Mouse (Mus musculus) heart, adult 2 months (tissue): ENCODE data around the gene Tbc1d22a. TPM values are rescaled to one million over a fixed set of nuclear protein-coding genes. Genes with fewer than 3 reads are reported as not detected.

Experiments
- DNase-seq, 2 experiments: peaks; one replicate each; pipeline ENCODE4 v3.0.0; 2021
- H3K27ac ChIP-seq: fragments of 200-600 bp; 2 replicates; pipeline ENCODE4 v1.8.1; 2022
- H3K27me3 ChIP-seq: fragments of 200-500 bp; 2 replicates; pipeline ENCODE4 v1.6.1; 2012; ENCODE audit warnings: mild to moderate bottlenecking, low read length, inconsistent platforms, mixed read lengths; ENCODE audit not compliant: control insufficient read depth, insufficient read depth
- H3K36me3 ChIP-seq: fragments of 200-500 bp; 2 replicates; pipeline ENCODE4 v1.6.1; 2012; ENCODE audit warnings: low read length, inconsistent platforms; ENCODE audit not compliant: control insufficient read depth, insufficient read depth
- H3K4me1 ChIP-seq: fragments of 200-500 bp; 2 replicates; pipeline ENCODE4 v1.6.1; 2011; ENCODE audit warnings: low read length; ENCODE audit not compliant: control insufficient read depth, insufficient read depth
- H3K4me3 ChIP-seq: fragments of 200-600 bp; 2 replicates; pipeline ENCODE4 v1.8.1; 2022
- H3K79me2 ChIP-seq: fragments of 200-500 bp; replicated peaks from 2 replicates; pipeline ENCODE4 v1.6.1; 2012; ENCODE audit warnings: mild to moderate bottlenecking, inconsistent platforms, low read length, moderate library complexity, mixed read lengths; ENCODE audit not compliant: control insufficient read depth, insufficient read depth
- H3K9ac ChIP-seq: fragments of 200-500 bp; 2 replicates; pipeline ENCODE4 v1.6.1; 2012; ENCODE audit warnings: low read depth, mild to moderate bottlenecking, control low read depth, inconsistent platforms, low read length, mixed read lengths
- CTCF ChIP-seq: fragments of 200-600 bp; IDR thresholded peaks from 2 replicates; pipeline ENCODE4 v1.8.1; 2022; ENCODE audit warnings: antibody characterized with exemption, mild to moderate bottlenecking, moderate library complexity
- EP300 ChIP-seq: fragments of 200-500 bp; IDR thresholded peaks from 2 replicates; pipeline ENCODE4 v1.6.1; 2011; ENCODE audit warnings: low read depth, low read length, control low read depth; ENCODE audit not compliant: insufficient read depth
- POLR2A ChIP-seq: fragments of 200-500 bp; IDR thresholded peaks from 2 replicates; pipeline ENCODE4 v1.6.1; 2011; ENCODE audit warnings: mild to moderate bottlenecking, low read depth, low read length, control low read depth; ENCODE audit not compliant: insufficient read depth
- WGBS: fragments of 180-500 bp; shearing (Covaris S2); methylation state at CpG from one replicate; pipeline ENCODE4 v1.1.7; 2018; 5-methylcytosine and 5-hydroxymethylcytosine counted together
- intact Hi-C: fragments of 180-260 bp; cut with DNase I; formaldehyde crosslinking; loops from one replicate; pipeline ENCODE4 v1.15.1; 2025
- polyA plus RNA-seq: library from polyadenylated mRNA; depleted of rRNA; stranded (reverse); fragments of >200 nt; gene quantifications from 2 replicates; pipeline ENCODE4 v1.2.3, GENCODE M21; 2012
- total RNA-seq, 2 experiments: library from RNA; stranded (reverse); gene quantifications; 2 replicates each; pipeline ENCODE4 v1.2.3; 2021

The Tbc1d22a gene
- total and polyA plus RNA-seq, 3 experiments: 21.8 to 25.6 (median 23.2) TPM

DNA sequence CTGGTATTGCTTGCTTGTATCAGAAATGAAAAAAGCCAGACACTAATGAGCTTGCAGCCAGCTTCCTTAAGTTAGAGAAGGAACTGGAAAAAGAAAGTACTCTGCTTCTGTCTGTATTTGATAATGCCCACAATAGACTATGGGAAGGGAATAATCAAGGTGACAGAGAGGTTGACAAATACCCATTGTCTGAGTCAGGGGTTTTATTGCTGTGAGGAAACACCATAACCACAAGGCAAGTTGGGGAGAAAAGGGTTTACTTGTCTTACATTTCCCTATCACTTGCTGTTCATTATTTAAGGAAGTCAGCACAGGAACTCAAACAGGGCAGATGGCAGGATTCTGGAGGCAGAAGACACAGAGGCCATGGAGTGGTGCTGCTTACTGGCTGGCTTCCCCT lies 231.8 kb downstream of the Tbc1d22a start:
- no peak for DNase-seq
- H3K4me1 ChIP-seq: no peaks in the 10 kb centered on the region
- no peak overlapping the region for H3K27ac ChIP-seq
- intact Hi-C loops: no loop called here
- H3K9ac ChIP-seq: no peak overlapping the region
- no peak overlapping the region for H3K4me3 ChIP-seq
- no peaks in the 10 kb centered on the region for H3K27me3 ChIP-seq
- TF ChIP-seq CTCF: no peak
- no peaks in the 10 kb centered on the region for H3K79me2 ChIP-seq
- no peaks in the 10 kb centered on the region for H3K36me3 ChIP-seq

GRCm38 (mm10) chr15:86447251-86447650 lies 233.0 kb downstream of the Tbc1d22a start:
- DNase-seq: no peak
- WGBS: 94% methylated on average over 7 of the region's 7 CpGs
- Histone ChIP-seq H3K27ac (no peak overlapping the region), H3K79me2 (no peaks in the 10 kb centered on the region), H3K27me3 (no peaks in the 10 kb centered on the region), H3K9ac (no peak overlapping the region), H3K36me3 (no peaks in the 10 kb centered on the region), H3K4me3 (no peak overlapping the region), H3K4me1 (no peaks in the 10 kb centered on the region)
- no peak for TF ChIP-seq EP300
- TF ChIP-seq POLR2A: no peak
- no peak for TF ChIP-seq CTCF
- intact Hi-C loops: no loop called here

- H3K79me2 ChIP-seq: no peaks in the 10 kb centered on the region
- H3K9ac ChIP-seq: no peak overlapping the region
- WGBS: 94% methylated on average over 5 of the region's 5 CpGs
- H3K27me3 ChIP-seq: no peaks in the 10 kb centered on the region
- DNase-seq: no peak
- no peak overlapping the region for H3K4me3 ChIP-seq
- no peak overlapping the region for H3K27ac ChIP-seq
- TF ChIP-seq EP300 (no peak), CTCF (no peak), POLR2A (no peak)
- no peaks in the 10 kb centered on the region for H3K36me3 ChIP-seq
- intact Hi-C loops: no loop called here
- no peaks in the 10 kb centered on the region for H3K4me1 ChIP-seq
These were observed 235.0 kb downstream of the Tbc1d22a start for GRCm38 (mm10) chr15:86449236-86449635.

- Histone ChIP-seq H3K36me3 (no peaks in the 10 kb centered on the region), H3K4me1 (no peaks in the 10 kb centered on the region), H3K27ac (no peak overlapping the region), H3K27me3 (no peaks in the 10 kb centered on the region), H3K79me2 (no peaks in the 10 kb centered on the region), H3K4me3 (no peak overlapping the region), H3K9ac (no peak overlapping the region)
- intact Hi-C loops: no loop called here
- DNase-seq: no peak
- 95% methylated on average over 2 of the region's 2 CpGs for whole genome bisulfite sequencing
- TF ChIP-seq POLR2A (no peak), EP300 (no peak), CTCF (no peak)
These were observed 235.5 kb downstream of the Tbc1d22a start for GRCm38 (mm10) chr15:86449794-86450193.

GRCm38 (mm10) chr15:86459413-86459812 lies 245.2 kb downstream of the Tbc1d22a start:
- Histone ChIP-seq H3K79me2 (no peaks in the 10 kb centered on the region), H3K27ac (no peak overlapping the region), H3K4me1 (no peaks in the 10 kb centered on the region), H3K4me3 (no peak overlapping the region), H3K36me3 (no peaks in the 10 kb centered on the region), H3K9ac (no peak overlapping the region), H3K27me3 (no peaks in the 10 kb centered on the region)
- 84% methylated on average over 3 of the region's 3 CpGs for WGBS
- DNase-seq: no peak
- intact Hi-C loops: no loop called here
- no peak for TF ChIP-seq EP300
- TF ChIP-seq CTCF: no peak
- TF ChIP-seq POLR2A: no peak

DNA sequence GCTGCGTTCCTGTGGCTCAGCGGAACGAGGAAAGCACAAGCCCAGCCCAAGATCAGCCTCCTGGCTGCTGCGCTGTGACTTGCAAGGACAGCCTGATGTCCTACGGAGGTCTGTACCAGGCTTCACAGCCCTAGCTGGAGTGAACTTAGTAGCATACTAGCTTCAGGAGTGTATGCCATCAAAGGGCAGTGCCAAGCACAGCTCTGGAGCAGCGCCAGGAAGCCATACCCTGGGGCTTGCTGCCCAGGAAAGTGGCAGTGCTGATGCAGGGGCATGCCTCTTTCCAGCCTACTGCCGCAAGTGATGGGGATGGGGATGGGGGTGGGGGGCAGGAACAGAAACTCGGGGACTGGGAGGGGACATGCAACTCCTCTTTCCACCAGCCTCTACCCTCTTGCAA lies 248.4 kb downstream of the Tbc1d22a start:
- H3K9ac ChIP-seq: no peak overlapping the region
- WGBS: 87% methylated on average over 8 of the region's 8 CpGs
- no peak for TF ChIP-seq EP300
- no peak for TF ChIP-seq CTCF
- TF ChIP-seq POLR2A: no peak
- no peaks in the 10 kb centered on the region for H3K79me2 ChIP-seq
- no peaks in the 10 kb centered on the region for H3K36me3 ChIP-seq
- no peaks in the 10 kb centered on the region for H3K27me3 ChIP-seq
- intact Hi-C loops: no loop called here
- DNase-seq: no peak
- no peak overlapping the region for H3K4me3 ChIP-seq
- H3K27ac ChIP-seq: no peak overlapping the region
- no peaks in the 10 kb centered on the region for H3K4me1 ChIP-seq

DNA sequence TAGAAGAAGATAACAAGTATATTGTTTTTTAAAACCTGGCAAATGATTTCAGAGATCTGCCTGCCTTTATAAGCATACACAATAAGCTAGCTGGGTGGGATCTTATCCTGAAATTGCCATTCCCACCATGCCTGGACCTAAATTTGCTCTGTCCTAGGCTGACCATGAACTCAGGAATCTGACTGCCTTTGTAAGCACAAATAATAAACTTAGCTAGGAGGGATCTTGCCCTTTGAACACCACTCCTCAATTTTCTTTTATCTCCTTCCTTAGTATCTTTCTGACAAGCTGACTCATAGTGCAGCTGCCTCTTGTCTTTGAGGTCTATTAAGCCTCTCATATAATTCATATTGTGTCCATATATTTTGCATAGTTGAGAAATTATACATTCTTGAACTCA lies 253.8 kb downstream of the Tbc1d22a start:
- DNase-seq: no peak
- Histone ChIP-seq H3K36me3 (no peaks in the 10 kb centered on the region), H3K27ac (no peak overlapping the region), H3K27me3 (no peaks in the 10 kb centered on the region), H3K4me3 (no peak overlapping the region), H3K9ac (no peak overlapping the region), H3K79me2 (no peaks in the 10 kb centered on the region), H3K4me1 (no peaks in the 10 kb centered on the region)
- intact Hi-C loops: no loop called here
- TF ChIP-seq EP300 (no peak), POLR2A (no peak), CTCF (no peak)
